Mouse (Mus musculus): ENCODE measurements around the gene Cradd.

DNA sequence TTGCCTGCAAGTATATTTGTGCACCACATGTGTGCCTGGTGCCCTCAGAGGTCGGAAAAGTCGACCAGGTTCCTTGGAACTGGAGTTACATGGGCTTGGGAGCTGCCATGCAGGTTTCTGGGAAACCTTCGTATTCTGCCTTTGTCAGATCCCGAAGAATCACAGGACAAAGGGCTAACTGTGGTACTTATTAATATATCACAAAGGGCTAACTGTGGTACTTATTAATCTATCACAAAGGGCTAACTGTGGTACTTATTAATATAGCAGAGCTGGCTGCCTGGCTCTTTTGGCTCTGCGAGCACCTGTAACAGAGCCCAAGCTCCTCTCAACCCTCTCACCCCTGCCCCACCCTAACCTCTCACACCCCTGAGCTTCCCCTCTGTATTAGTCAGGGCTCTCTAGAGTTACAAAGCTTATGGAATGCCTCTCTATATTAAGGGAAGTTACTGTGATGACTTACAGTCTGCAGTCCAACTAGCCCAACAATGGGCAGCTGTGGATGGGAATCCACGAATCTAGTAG is 42.4 kb downstream of the Cradd start:
- TF ChIP-seq CTCF (IDR thresholded peaks at IDR 0.05; ENCODE audit: extremely low read depth, insufficient read length, insufficient replicate concordance, low read depth, low read length) (no peak), POLR2A (IDR thresholded peaks at IDR 0.05; ENCODE audit: low read depth, low read length) (no peak)

Data from small intestine, adult 2 months (tissue).